Mouse (Mus musculus) MEL (cell line): ENCODE results near the gene Epop. TPM values are rescaled to one million over a fixed set of nuclear protein-coding genes. Genes with fewer than 3 reads are reported as not detected.

Experiments used
- DNase-seq: peaks from one replicate; pipeline ENCODE4 v3.0.0; 2011; ENCODE audit warnings: low read depth, low spot score
- H3K27ac ChIP-seq: 2 replicates; pipeline ENCODE4 v1.5.1; 2012; ENCODE audit warnings: low read depth, mild to moderate bottlenecking, control low read depth, low read length, moderate library complexity; ENCODE audit not compliant: control insufficient read depth
- H3K27me3 ChIP-seq, 2 experiments: fragments of 150-350 bp in 1 of 2; sonication (generic) in 1 of 2; 2 replicates each; pipeline ENCODE4 v1.6.1; 2012; ENCODE audit warnings: low read length in 2 of 2, mild to moderate bottlenecking in 2 of 2, improper control_type of control experiment in 1 of 2, moderate library complexity in 1 of 2; ENCODE audit not compliant: insufficient read depth in 2 of 2, control insufficient read depth in 1 of 2
- H3K36me3 ChIP-seq, 2 experiments: 2 replicates each; pipeline ENCODE4 v1.6.1; 2012 to 2014; ENCODE audit warnings: low read length in 2 of 2, improper control_type of control experiment in 1 of 2, inconsistent platforms in 1 of 2, mild to moderate bottlenecking in 1 of 2; ENCODE audit not compliant: insufficient read depth in 2 of 2, control insufficient read depth in 1 of 2
- H3K4me1 ChIP-seq, 2 experiments: fragments of 150-350 bp in 1 of 2; sonication (generic) in 1 of 2; 2 replicates each; pipeline ENCODE4 v1.6.1; 2012; ENCODE audit warnings: low read length in 2 of 2, improper control_type of control experiment in 1 of 2, mild to moderate bottlenecking in 1 of 2; ENCODE audit not compliant: insufficient read depth in 2 of 2, control insufficient read depth in 1 of 2
- H3K4me3 ChIP-seq, 2 experiments: fragments of 150-350 bp in 1 of 2; sonication (generic) in 1 of 2; 2 replicates each; pipeline ENCODE4 v1.5.1; 2012; ENCODE audit warnings: low read depth in 2 of 2, low read length in 2 of 2, mild to moderate bottlenecking in 2 of 2, moderate library complexity in 2 of 2, control low read depth in 1 of 2, improper control_type of control experiment in 1 of 2; ENCODE audit not compliant: control insufficient read depth in 1 of 2, insufficient read depth in 1 of 2
- H3K79me2 ChIP-seq: 2 replicates; pipeline ENCODE4 v1.6.1; 2012; ENCODE audit warnings: mild to moderate bottlenecking, low read length, moderate library complexity; ENCODE audit not compliant: control insufficient read depth, poor library complexity, insufficient read depth
- H3K9ac ChIP-seq: 2 replicates; pipeline ENCODE4 v1.6.1; 2012; ENCODE audit warnings: low read depth, mild to moderate bottlenecking, control low read depth, low read length, moderate library complexity; ENCODE audit not compliant: control insufficient read depth, poor library complexity, severe bottlenecking
- H3K9me3 ChIP-seq: fragments of 150-350 bp; sonication (generic); replicated peaks from 2 replicates; pipeline ENCODE4 v1.6.1; 2012; ENCODE audit warnings: mild to moderate bottlenecking, low read length, improper control_type of control experiment, moderate library complexity; ENCODE audit not compliant: insufficient read depth
- BHLHE40 ChIP-seq: IDR thresholded peaks from 2 replicates; pipeline ENCODE4 v1.6.1; 2012; ENCODE audit warnings: low read depth, mild to moderate bottlenecking, inconsistent platforms, low read length, improper control_type of control experiment, borderline replicate concordance
- CHD2 ChIP-seq: IDR thresholded peaks from 2 replicates; pipeline ENCODE4 v1.6.1; 2011; ENCODE audit warnings: low read length, improper control_type of control experiment
- E2F4 ChIP-seq: IDR thresholded peaks from 2 replicates; pipeline ENCODE4 v1.6.1; 2011; ENCODE audit warnings: low read depth, low read length, improper control_type of control experiment, borderline replicate concordance
- ELF1 ChIP-seq: IDR thresholded peaks from 2 replicates; pipeline ENCODE4 v1.6.1; 2014; ENCODE audit warnings: low read depth, mild to moderate bottlenecking, inconsistent platforms, low read length, improper control_type of control experiment, moderate library complexity
- EP300 ChIP-seq, 2 experiments: IDR thresholded peaks; 2 replicates each; pipeline ENCODE4 v1.6.1; 2011; ENCODE audit warnings: improper control_type of control experiment in 2 of 2, low read length in 2 of 2, low read depth in 1 of 2, mild to moderate bottlenecking in 1 of 2
- GABPA ChIP-seq: IDR thresholded peaks from 2 replicates; pipeline ENCODE4 v1.6.1; 2012; ENCODE audit warnings: low read depth, mild to moderate bottlenecking, inconsistent platforms, low read length, improper control_type of control experiment, moderate library complexity
- GATA1 ChIP-seq: IDR thresholded peaks from 2 replicates; pipeline ENCODE4 v1.6.1; 2011; ENCODE audit warnings: low read depth, low read length, improper control_type of control experiment
- HCFC1 ChIP-seq: IDR thresholded peaks from 2 replicates; pipeline ENCODE4 v1.6.1; 2012; ENCODE audit warnings: low read depth, mild to moderate bottlenecking, inconsistent platforms, low read length, improper control_type of control experiment, moderate library complexity
- KAT2A ChIP-seq: conservative IDR thresholded peaks from 2 replicates; pipeline ENCODE4 v1.6.1; 2012; ENCODE audit warnings: low read depth, low read length, improper control_type of control experiment, inconsistent platforms
- MAFK ChIP-seq: IDR thresholded peaks from 2 replicates; pipeline ENCODE4 v1.6.1; 2011; ENCODE audit warnings: low read depth, mild to moderate bottlenecking, low read length, improper control_type of control experiment, borderline replicate concordance
- MAX ChIP-seq: IDR thresholded peaks from 2 replicates; pipeline ENCODE4 v1.6.1; 2011; ENCODE audit warnings: low read length, improper control_type of control experiment
- MAZ ChIP-seq: IDR thresholded peaks from 2 replicates; pipeline ENCODE4 v1.6.1; 2012; ENCODE audit warnings: low read depth, mild to moderate bottlenecking, inconsistent platforms, low read length, improper control_type of control experiment
- POLR2A ChIP-seq, 2 experiments: IDR thresholded peaks; 2 replicates each; pipeline ENCODE4 v1.6.1; 2011 to 2012; ENCODE audit warnings: low read length in 2 of 2, mild to moderate bottlenecking in 2 of 2, control low read depth in 1 of 2, improper control_type of control experiment in 1 of 2, low read depth in 1 of 2, moderate library complexity in 1 of 2; ENCODE audit not compliant: control insufficient read depth in 1 of 2, insufficient read depth in 1 of 2, poor library complexity in 1 of 2
- POLR2AphosphoS2 ChIP-seq: IDR thresholded peaks from 2 replicates; pipeline ENCODE4 v1.6.1; 2011; ENCODE audit warnings: low read length, improper control_type of control experiment
- POLR2AphosphoS5 ChIP-seq: IDR thresholded peaks from 2 replicates; pipeline ENCODE4 v1.6.1; 2012; ENCODE audit warnings: low read depth, borderline replicate concordance, mild to moderate bottlenecking, inconsistent platforms, low read length, moderate library complexity, mixed read lengths
- SMC3 ChIP-seq: IDR thresholded peaks from 2 replicates; pipeline ENCODE4 v1.6.1; 2011; ENCODE audit warnings: low read depth, low read length, improper control_type of control experiment
- TCF12 ChIP-seq: IDR thresholded peaks from 2 replicates; pipeline ENCODE4 v1.6.1; 2014; ENCODE audit warnings: low read depth, mild to moderate bottlenecking, inconsistent platforms, low read length, improper control_type of control experiment, moderate library complexity
- ZC3H11A ChIP-seq: IDR thresholded peaks from 2 replicates; pipeline ENCODE4 v1.6.1; 2012; ENCODE audit warnings: low read depth, mild to moderate bottlenecking, inconsistent platforms, low read length, improper control_type of control experiment
- ZKSCAN1 ChIP-seq: IDR thresholded peaks from 2 replicates; pipeline ENCODE4 v1.6.1; 2012; ENCODE audit warnings: low read depth, mild to moderate bottlenecking, inconsistent platforms, low read length, improper control_type of control experiment, moderate library complexity
- polyA plus RNA-seq, 2 experiments: library from polyadenylated mRNA; stranded (reverse) in 1 of 2; unstranded in 1 of 2; fragments of >175 nt in 1 of 2; fragments of >200 nt in 1 of 2; gene quantifications; 2 replicates each; pipeline versions ENCODE4 v1.2.1 to v1.2.4; 2012; ENCODE audit warnings: low replicate concordance in 2 of 2, low read depth in 1 of 2; ENCODE audit not compliant: insufficient read length in 2 of 2, insufficient read depth in 1 of 2, missing spikeins in 1 of 2
- total RNA-seq: library from RNA; depleted of rRNA; stranded (reverse); fragments of 300-350 nt; gene quantifications from 2 replicates; pipeline ENCODE4 v1.2.3, GENCODE M21; 2012

The Epop gene
- total and polyA plus RNA-seq, 3 experiments = not detected

- H3K4me1 ChIP-seq = peaks cover 8 to 15% of the 10 kb centered on the region in 2 experiments
Measured at GRCm38 (mm10) chr11:97664339-97664665, 34.8 kb upstream of the Epop start.

GRCm38 (mm10) chr11:97663528-97664338 lies 34.2 kb upstream of the Epop start:
- TF ChIP-seq POLR2AphosphoS2 (no peak), MAZ (peak; percentile 46; the same call in 1 of the 2 replicates), BHLHE40 (peak; percentile 44; the same call in 1 of the 2 replicates), POLR2AphosphoS5 (no peak), ELF1 (no peak), POLR2A (IDR thresholded peaks at IDR 0.05; ENCODE audit: control insufficient read depth in 1 of 2, insufficient read depth in 1 of 2, low read depth in 1 of 2, low read length in 2 of 2, poor library complexity in 1 of 2) (peak in 1 of 2 experiments; percentile 6; a peak in 1 of 4 replicates)

More at GRCm38 (mm10) chr11:97664339-97664665, 34.8 kb upstream of the Epop start:
- TF ChIP-seq HCFC1 = no peak
- TF ChIP-seq MAFK = no peak
- TF ChIP-seq KAT2A = no peak
- TF ChIP-seq ZC3H11A = no peak
- TF ChIP-seq CHD2 = no peak
- TF ChIP-seq GATA1 = no peak
- no peak for TF ChIP-seq POLR2AphosphoS5
- TF ChIP-seq ZKSCAN1 = no peak
- TF ChIP-seq MAZ = no peak
- TF ChIP-seq TCF12 = no peak
- TF ChIP-seq GABPA = no peak
- no peak for TF ChIP-seq EP300 (IDR thresholded peaks at IDR 0.05; ENCODE audit: low read depth in 1 of 2, low read length in 2 of 2)
- no peak for TF ChIP-seq SMC3
- no peak for TF ChIP-seq MAX
- no peak for TF ChIP-seq E2F4
- H3K9me3 ChIP-seq = no peaks in the 10 kb centered on the region
- H3K36me3 ChIP-seq = peaks cover 0 to 3% of the 10 kb centered on the region in 2 experiments; a peak in 2 of 4 replicates
- H3K79me2 ChIP-seq = peaks cover 11% of the 10 kb centered on the region
- H3K27ac ChIP-seq = no peak overlapping the region
- peak; percentile 32 for DNase-seq
- no peaks in the 10 kb centered on the region for H3K27me3 ChIP-seq
- H3K9ac ChIP-seq = no peak overlapping the region
- peak overlapping the region; percentile 53 to 85 for H3K4me3 ChIP-seq

More at GRCm38 (mm10) chr11:97663528-97664338, 34.2 kb upstream of the Epop start:
- peaks cover 8 to 21% of the 10 kb centered on the region in 2 experiments for H3K4me1 ChIP-seq
- DNase-seq = peak; percentile 31
- H3K36me3 ChIP-seq = peaks cover 0 to 7% of the 10 kb centered on the region in 2 experiments; a peak in 2 of 4 replicates
- no peaks in the 10 kb centered on the region for H3K9me3 ChIP-seq
- H3K27me3 ChIP-seq = no peaks in the 10 kb centered on the region
- H3K4me3 ChIP-seq = peak overlapping the region; percentile 66 to 85
- H3K27ac ChIP-seq = no peak overlapping the region
- H3K79me2 ChIP-seq = peaks cover 11% of the 10 kb centered on the region
- H3K9ac ChIP-seq = peak overlapping the region; percentile 66
